Mouse (Mus musculus) lung, postnatal 0 days (tissue): ENCODE results near the gene Cep97. TPM values are rescaled to one million over a fixed set of nuclear protein-coding genes. Genes with fewer than 3 reads are reported as not detected.

Experiments used
- ATAC-seq: fragments of 200-750 bp; cut with Nextera tagmentation; 2 replicates; pipeline ENCODE4 v1.8.0; 2017; ENCODE audit warnings: moderate library complexity
- DNase-seq: peaks from one replicate; pipeline ENCODE4 v3.0.0-alpha.2; 2016; ENCODE audit warnings: low spot score
- H3K27ac ChIP-seq: fragments of 300-500 bp; sonication (generic); 2 replicates; pipeline ENCODE4 v1.5.1; 2014; ENCODE audit warnings: antibody characterized with exemption, mild to moderate bottlenecking, low read length, mixed read lengths
- H3K27me3 ChIP-seq: fragments of 300-500 bp; sonication (generic); replicated peaks from 2 replicates; pipeline ENCODE4 v1.6.1; 2014; ENCODE audit warnings: low read length, mixed read lengths; ENCODE audit not compliant: insufficient read depth
- H3K36me3 ChIP-seq: fragments of 300-500 bp; sonication (generic); 2 replicates; pipeline ENCODE4 v1.6.1; 2014; ENCODE audit warnings: low read length, mixed read lengths; ENCODE audit not compliant: insufficient read depth
- H3K4me1 ChIP-seq: fragments of 300-500 bp; sonication (generic); 2 replicates; pipeline ENCODE4 v1.6.1; 2014; ENCODE audit warnings: antibody characterized with exemption, low read depth, low read length, mixed read lengths; ENCODE audit not compliant: insufficient read depth
- H3K4me2 ChIP-seq: fragments of 300-500 bp; sonication (generic); replicated peaks from 2 replicates; pipeline ENCODE4 v1.6.1; 2014; ENCODE audit warnings: low read depth, mild to moderate bottlenecking, low read length, moderate library complexity, mixed read lengths
- H3K4me3 ChIP-seq: fragments of 300-500 bp; sonication (generic); 2 replicates; pipeline ENCODE4 v1.5.1; 2014; ENCODE audit warnings: low read depth, low read length
- H3K9ac ChIP-seq: fragments of 300-500 bp; sonication (generic); replicated peaks from 2 replicates; pipeline ENCODE4 v1.6.1; 2014; ENCODE audit warnings: low read depth, mild to moderate bottlenecking
- H3K9me3 ChIP-seq: fragments of 300-500 bp; sonication (generic); 2 replicates; pipeline ENCODE4 v1.6.1; 2016; ENCODE audit warnings: low read length, mixed read lengths
- CTCF ChIP-seq: IDR thresholded peaks from 2 replicates; pipeline ENCODE4 v1.5.1; 2016; ENCODE audit warnings: antibody characterized with exemption, mild to moderate bottlenecking
- EP300 ChIP-seq: IDR thresholded peaks from 2 replicates; pipeline ENCODE4 v1.6.1; 2016; ENCODE audit warnings: antibody characterized with exemption, mild to moderate bottlenecking, control low read depth
- WGBS: fragments of 180-500 bp; shearing (Covaris S2); extraction: QIAGEN DNeasy Blood & Tissue Kit; methylation state at CpG from one replicate; pipeline ENCODE4 v1.1.7; 2014; 5-methylcytosine and 5-hydroxymethylcytosine counted together
- polyA plus RNA-seq: library from polyadenylated mRNA; unstranded; fragments of >200 nt; fragmentation: Nextera tagmentation; extraction: Ambion mirVana; gene quantifications from 2 replicates; pipeline ENCODE4 v1.2.1, GENCODE M21; 2015

Cep97 gene
- polyA plus RNA-seq, 1 experiment from 2014 or later = 3.8 TPM

GRCm38 (mm10) chr16:55894536-55894892, 40.1 kb downstream of the Cep97 start:
- peak overlapping the region; percentile 85 for H3K27ac ChIP-seq
- 2% methylated on average over 4 of the region's 4 CpGs for WGBS
- H3K4me3 ChIP-seq = peak overlapping the region; percentile 55
- no peaks in the 10 kb centered on the region for H3K9me3 ChIP-seq
- H3K9ac ChIP-seq = no peak overlapping the region
- TF ChIP-seq CTCF (no peak), EP300 (no peak)
- DNase-seq (peak; percentile 63), ATAC-seq (peak; percentile 43)
- no peaks in the 10 kb centered on the region for H3K27me3 ChIP-seq
- no peaks in the 10 kb centered on the region for H3K36me3 ChIP-seq
- peak overlapping the region; percentile 85 for H3K4me2 ChIP-seq
- 0 out of 2 replicates have a peak, but pooled peaks cover 4% of the 10 kb centered on the region for H3K4me1 ChIP-seq

- TF ChIP-seq CTCF (no peak), EP300 (no peak)
- H3K27ac ChIP-seq = 0 out of 2 replicates have a peak overlapping the region, but pooled peaks have one; percentile 14
- H3K9ac ChIP-seq = no peak overlapping the region
- 0 out of 2 replicates have a peak, but pooled peaks cover 4% of the 10 kb centered on the region for H3K4me1 ChIP-seq
- ATAC-seq (no peak), DNase-seq (no peak)
- no peak overlapping the region for H3K4me2 ChIP-seq
- H3K36me3 ChIP-seq = no peaks in the 10 kb centered on the region
- no peak overlapping the region for H3K4me3 ChIP-seq
- 64% methylated on average over 8 of the region's 8 CpGs for WGBS
- no peaks in the 10 kb centered on the region for H3K27me3 ChIP-seq
- H3K9me3 ChIP-seq = no peaks in the 10 kb centered on the region
Observed at GRCm38 (mm10) chr16:55893410-55894107, 41.1 kb downstream of the Cep97 start.

DNA sequence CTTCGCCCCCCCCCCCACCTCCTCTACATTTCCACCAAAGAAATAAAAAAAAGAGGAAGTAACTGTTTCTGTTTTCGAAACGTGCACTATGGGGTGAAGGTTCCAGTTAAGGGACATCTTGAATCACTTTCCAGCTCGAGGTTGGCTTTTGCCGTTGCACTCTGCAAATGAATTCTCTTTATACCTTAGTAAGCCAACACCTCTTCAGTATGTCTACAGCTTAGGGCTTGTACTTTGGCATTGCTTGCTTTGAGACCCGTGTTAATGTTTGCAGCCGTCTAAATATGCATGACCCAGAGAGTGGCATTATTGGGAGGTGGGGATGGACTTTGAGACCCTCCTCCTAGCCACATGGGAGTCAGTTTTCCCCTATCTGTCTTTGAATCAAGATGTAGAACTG, 42.2 kb downstream of the Cep97 start:
- 56% methylated on average over 6 of the region's 7 CpGs for WGBS
- H3K4me1 ChIP-seq = 0 out of 2 replicates have a peak, but pooled peaks cover 4% of the 10 kb centered on the region

GRCm38 (mm10) chr16:55891346-55891745, 43.3 kb downstream of the Cep97 start:
- Histone ChIP-seq H3K4me3 (no peak overlapping the region), H3K4me1 (0 out of 2 replicates have a peak, but pooled peaks cover 4% of the 10 kb centered on the region), H3K27me3 (no peaks in the 10 kb centered on the region), H3K36me3 (no peaks in the 10 kb centered on the region), H3K9ac (no peak overlapping the region), H3K27ac (no peak overlapping the region), H3K9me3 (no peaks in the 10 kb centered on the region), H3K4me2 (no peak overlapping the region)
- WGBS = 87% methylated on average over 7 of the region's 7 CpGs
- ATAC-seq = no peak
- DNase-seq = no peak
- no peak for TF ChIP-seq EP300
- no peak for TF ChIP-seq CTCF

More for the DNA sequence above, 42.2 kb downstream of the Cep97 start:
- Histone ChIP-seq H3K9ac (no peak overlapping the region), H3K9me3 (no peaks in the 10 kb centered on the region), H3K27ac (no peak overlapping the region), H3K27me3 (no peaks in the 10 kb centered on the region), H3K4me3 (no peak overlapping the region), H3K4me2 (no peak overlapping the region), H3K36me3 (no peaks in the 10 kb centered on the region)
- DNase-seq (no peak), ATAC-seq (no peak)
- TF ChIP-seq EP300 (no peak), CTCF (no peak)

GRCm38 (mm10) chr16:55890346-55891136, 44.1 kb downstream of the Cep97 start:
- Histone ChIP-seq H3K9ac (no peak overlapping the region), H3K27me3 (no peaks in the 10 kb centered on the region), H3K4me2 (no peak overlapping the region), H3K4me1 (0 out of 2 replicates have a peak, but pooled peaks cover 4% of the 10 kb centered on the region), H3K4me3 (no peak overlapping the region), H3K36me3 (no peaks in the 10 kb centered on the region), H3K9me3 (no peaks in the 10 kb centered on the region), H3K27ac (no peak overlapping the region)
- 73% methylated on average over 18 of the region's 19 CpGs for WGBS
- no peak for DNase-seq
- TF ChIP-seq CTCF = no peak
- TF ChIP-seq EP300 = no peak
- no peak for ATAC-seq

DNA sequence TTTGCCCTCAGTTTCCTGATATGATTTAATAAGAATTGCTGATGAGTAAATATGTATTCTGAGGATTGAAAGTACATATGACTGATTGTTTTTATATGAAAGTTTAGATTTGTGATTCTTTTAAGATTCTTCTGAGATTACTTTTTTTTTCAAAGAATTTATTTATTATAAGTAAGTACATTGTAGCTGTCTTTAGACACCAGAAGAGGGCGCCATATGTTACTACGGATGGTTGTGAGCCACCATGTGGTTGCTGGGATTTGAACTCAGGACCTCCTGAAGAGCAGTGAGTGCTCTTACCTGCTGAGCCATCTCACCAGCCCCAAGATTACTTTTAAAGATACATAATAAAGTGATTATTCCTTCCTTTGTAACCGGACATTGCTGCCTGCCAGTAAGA, 45.2 kb downstream of the Cep97 start:
- DNase-seq (no peak), ATAC-seq (no peak)
- H3K9ac ChIP-seq = no peak overlapping the region
- 0 out of 2 replicates have a peak, but pooled peaks cover 4% of the 10 kb centered on the region for H3K4me1 ChIP-seq
- no peak; the same call in 1 of the 2 replicates for TF ChIP-seq CTCF
- TF ChIP-seq EP300 = no peak
- H3K36me3 ChIP-seq = no peaks in the 10 kb centered on the region
- WGBS = 89% methylated on average over 3 of the region's 3 CpGs
- H3K4me3 ChIP-seq = no peak overlapping the region
- H3K27me3 ChIP-seq = no peaks in the 10 kb centered on the region
- no peak overlapping the region for H3K4me2 ChIP-seq
- H3K9me3 ChIP-seq = no peaks in the 10 kb centered on the region
- no peak overlapping the region for H3K27ac ChIP-seq
